Mouse (Mus musculus) forebrain, embryonic 16.5 days (tissue): ENCODE measurements around the gene 4933405L10Rik. TPM values are rescaled to one million over a fixed set of nuclear protein-coding genes. Genes with fewer than 3 reads are reported as not detected.

Source experiments
- polyA plus RNA-seq: library from polyadenylated mRNA; unstranded; fragments of >200 nt; fragmentation: Nextera tagmentation; extraction: Ambion mirVana; gene quantifications from 2 replicates; pipeline ENCODE4 v1.2.1, GENCODE M21; 2015

Gene 4933405L10Rik
- polyA plus RNA-seq, 1 experiment from 2014 or later, result 0.32 TPM

Other genes with a start within 250 kb of the 4933405L10Rik start
- 28.9 and 56.5 TPM in 2 replicates for gene Tppp3, start 236.1 kb upstream of the 4933405L10Rik start, polyA plus RNA-seq
- gene Zdhhc1, start 210.8 kb upstream of the 4933405L10Rik start, polyA plus RNA-seq, result 26.3 and 33.3 TPM in 2 replicates
- 0.35 and 0.48 TPM in 2 replicates for gene Hsd11b2, start 188.9 kb upstream of the 4933405L10Rik start, polyA plus RNA-seq
- gene Atp6v0d1, start 141.6 kb upstream of the 4933405L10Rik start, polyA plus RNA-seq, result 193 and 203 TPM in 2 replicates
- gene Ripor1, start 102.4 kb upstream of the 4933405L10Rik start, polyA plus RNA-seq, result 31.6 and 33.4 TPM in 2 replicates
- gene Ctcf, start 71.1 kb upstream of the 4933405L10Rik start, polyA plus RNA-seq, result 137 and 143 TPM in 2 replicates
- gene Agrp, start 70.3 kb upstream of the 4933405L10Rik start, polyA plus RNA-seq, result 0.67 and 0.91 TPM in 2 replicates
- gene Carmil2, start 21.4 kb upstream of the 4933405L10Rik start, polyA plus RNA-seq, result 9.5 and 12.7 TPM in 2 replicates
- 105 and 106 TPM in 2 replicates for gene Acd, start 6.6 kb upstream of the 4933405L10Rik start, polyA plus RNA-seq
- gene Pard6a, start 6.5 kb upstream of the 4933405L10Rik start, polyA plus RNA-seq, result 45.4 and 50.0 TPM in 2 replicates
- gene Enkd1, start 555 bp downstream of the 4933405L10Rik start, polyA plus RNA-seq, result 16.3 and 19.6 TPM in 2 replicates
- gene Gfod2, start 51.0 kb downstream of the 4933405L10Rik start, polyA plus RNA-seq, result 74.2 and 83.3 TPM in 2 replicates
- gene Ranbp10, start 119.7 kb downstream of the 4933405L10Rik start, polyA plus RNA-seq, result 11.3 and 13.1 TPM in 2 replicates
- 0.67 and 0.93 TPM in 2 replicates for gene Tsnaxip1, start 120.1 kb downstream of the 4933405L10Rik start, polyA plus RNA-seq
- 66.0 and 69.8 TPM in 2 replicates for gene Cenpt, start 145.6 kb downstream of the 4933405L10Rik start, polyA plus RNA-seq
- 63.8 and 69.2 TPM in 2 replicates for gene Thap11, start 147.5 kb downstream of the 4933405L10Rik start, polyA plus RNA-seq
- gene Nutf2, start 152.9 kb downstream of the 4933405L10Rik start, polyA plus RNA-seq, result 172 and 176 TPM in 2 replicates
- 59.8 and 65.1 TPM in 2 replicates for gene Edc4, start 173.2 kb downstream of the 4933405L10Rik start, polyA plus RNA-seq
- 0.51 and 0.73 TPM in 2 replicates for gene Nrn1l, start 185.9 kb downstream of the 4933405L10Rik start, polyA plus RNA-seq
- 10.5 and 10.7 TPM in 2 replicates for gene Pskh1, start 192.8 kb downstream of the 4933405L10Rik start, polyA plus RNA-seq
- gene Ctrl, start 226.2 kb downstream of the 4933405L10Rik start, polyA plus RNA-seq, result 1.9 and 2.6 TPM in 2 replicates
- gene Psmb10, start 230.8 kb downstream of the 4933405L10Rik start, polyA plus RNA-seq, result 30.5 and 44.8 TPM in 2 replicates
- gene Lcat, start 235.7 kb downstream of the 4933405L10Rik start, polyA plus RNA-seq, result 0.67 and 0.84 TPM in 2 replicates